Mouse (Mus musculus) adrenal gland (tissue): Measurements from ENCODE around the gene Pdzk1.

Source experiments
- intact Hi-C: fragments of 180-260 bp; cut with DNase I; formaldehyde crosslinking; loops from one replicate; pipeline ENCODE4 v1.15.1; 2025
- long read RNA-seq, 2 experiments: library from polyadenylated mRNA; unstranded; transcript quantifications; one replicate each; pipeline ENCODE4 v2.0.0; 2020; ENCODE audit warnings: borderline replicate concordance in 1 of 2; ENCODE audit not compliant: insufficient replicate concordance in 1 of 2

Pdzk1 gene
- long read RNA-seq, experiment 1, result 0 reads
- long read RNA-seq, experiment 2, result 0 reads

GRCm38 (mm10) chr3:96828984-96829383, at the start of gene Pdzk1, which contains the start of gene Cd160:
TSS of gene Pdzk1 (plus strand) at chr3:96829284.
TSS of gene Cd160 (minus strand) at chr3:96829351.
- intact Hi-C loops, result no loop called here

DNA sequence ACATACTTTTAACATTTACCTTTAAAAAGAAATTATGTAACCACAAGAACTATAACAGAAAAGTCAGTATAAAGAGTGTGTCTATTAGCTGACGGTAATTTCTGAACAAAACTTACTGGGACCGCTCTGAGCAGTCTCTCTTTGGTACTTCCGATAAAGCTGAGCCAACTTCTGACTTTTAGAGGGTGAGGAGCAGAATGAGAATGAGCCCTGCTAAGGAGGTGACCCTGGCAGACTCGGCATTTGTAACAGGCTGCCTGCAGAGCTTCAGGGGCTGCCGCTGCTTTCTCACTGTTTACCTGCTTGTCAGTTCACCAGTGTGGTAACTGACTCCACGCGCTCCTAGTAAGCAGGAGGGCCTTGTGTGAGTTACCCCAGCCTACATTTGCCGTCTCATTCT, 46.8 kb upstream of the Pdzk1 start:
- intact Hi-C loops, result no loop called here

DNA sequence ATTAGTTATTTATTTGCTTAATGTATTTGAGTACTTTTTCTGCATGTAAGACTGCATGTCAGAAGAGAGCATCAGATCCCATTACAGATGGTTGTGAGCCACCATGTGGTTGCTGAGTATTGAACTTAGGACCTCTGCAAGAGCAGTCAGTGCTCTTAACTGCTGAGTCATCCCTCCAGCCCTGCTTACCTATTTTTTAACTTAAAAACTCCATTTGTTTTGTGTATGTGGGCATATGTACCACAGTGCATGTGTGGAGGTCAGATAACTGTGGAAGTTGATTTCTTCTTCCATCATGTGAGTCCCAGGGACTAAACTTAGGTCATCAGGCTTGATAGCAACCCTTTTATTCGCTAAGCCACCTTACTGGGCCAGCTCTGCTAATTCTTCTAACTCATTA, 41.3 kb upstream of the Pdzk1 start:
- intact Hi-C loops, result no loop called here

- intact Hi-C loops, result no loop called here
Observed at GRCm38 (mm10) chr3:96788506-96788905, 40.6 kb upstream of the Pdzk1 start.

DNA sequence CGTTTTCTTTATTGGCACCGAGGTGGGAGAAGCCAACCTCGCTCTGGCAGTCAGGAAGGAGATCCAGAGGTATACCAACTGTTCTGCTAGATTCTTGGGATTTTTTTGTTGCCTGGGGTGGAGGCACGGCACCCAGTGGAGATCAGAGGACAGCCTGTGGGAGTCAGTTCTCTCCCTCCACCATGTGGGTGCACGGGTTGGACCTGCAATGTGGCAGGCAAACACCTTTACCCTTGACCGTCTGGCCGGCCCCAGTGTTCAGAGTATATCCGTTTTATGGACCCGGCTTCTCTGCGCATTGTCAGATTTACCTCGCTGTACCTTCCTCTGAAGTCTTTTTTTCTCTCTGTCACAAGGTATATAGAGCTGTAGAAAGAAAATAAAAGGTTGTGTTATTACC, 28.8 kb upstream of the Pdzk1 start:
- intact Hi-C loops, result no loop called here

DNA sequence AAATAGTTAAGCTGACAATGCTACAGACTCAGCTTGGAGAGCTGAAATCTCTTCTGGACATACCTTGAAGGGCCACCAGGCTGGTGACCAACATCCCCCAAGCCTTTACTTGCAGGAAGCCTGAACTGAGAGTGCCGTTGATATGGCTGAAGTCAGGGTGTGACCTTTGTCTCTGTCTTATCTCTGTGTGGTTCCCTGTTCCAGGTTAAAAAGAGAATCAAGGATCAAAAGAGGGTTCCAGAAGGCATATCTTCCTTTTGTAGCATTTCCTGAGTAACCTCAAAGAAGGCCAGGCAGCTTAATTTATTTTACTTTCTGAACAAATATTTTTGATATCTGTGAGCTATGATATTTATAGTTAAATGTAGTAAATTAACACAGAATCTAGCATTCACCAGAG, 26.9 kb upstream of the Pdzk1 start:
- intact Hi-C loops, result no loop called here

DNA sequence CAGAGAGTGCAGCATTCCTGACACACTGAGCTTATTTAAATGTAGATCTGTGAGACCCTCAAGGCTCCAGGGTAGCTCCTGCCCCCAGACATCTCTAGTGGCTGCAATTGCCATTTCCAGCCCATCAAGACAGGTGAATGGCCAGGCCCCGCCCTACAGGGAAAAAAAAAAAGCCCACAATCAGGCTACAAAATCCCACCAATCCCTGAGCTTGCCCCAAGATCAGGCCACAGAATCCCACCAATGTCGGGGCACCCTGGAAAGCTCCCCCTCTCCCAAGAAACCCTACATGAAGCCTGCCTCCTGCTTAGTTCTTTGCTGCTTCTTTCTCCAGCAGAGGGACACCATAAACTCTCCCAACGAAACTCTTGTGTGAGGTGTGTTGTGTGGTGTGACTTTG, 20.9 kb upstream of the Pdzk1 start:
- intact Hi-C loops, result no loop called here

GRCm38 (mm10) chr3:96808651-96809050, 20.4 kb upstream of the Pdzk1 start:
- intact Hi-C loops, result no loop called here

DNA sequence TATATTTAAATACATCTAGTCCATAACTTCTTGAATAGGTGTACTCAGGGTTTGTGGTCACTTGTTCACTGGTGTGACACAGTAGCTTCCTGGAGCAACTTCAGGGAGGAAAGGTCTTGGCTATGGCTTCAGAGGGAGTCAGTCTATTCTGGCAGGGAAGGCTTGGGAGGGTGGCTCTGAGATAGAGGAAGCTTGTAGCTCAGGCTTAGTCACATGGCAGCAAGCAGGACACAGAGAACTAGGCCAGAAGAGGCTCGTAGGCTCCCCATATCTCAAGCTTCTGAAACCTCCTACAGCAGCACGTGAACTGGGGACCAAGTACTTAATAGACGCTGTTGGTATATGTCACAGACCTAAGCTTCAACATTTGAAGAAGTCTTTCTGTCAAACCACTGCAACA, 17.9 kb upstream of the Pdzk1 start:
- intact Hi-C loops, result loop anchor here (5.0 kb wide), 1 partner anchor 76 kb away; no protein-coding TSS in a partner anchor

DNA sequence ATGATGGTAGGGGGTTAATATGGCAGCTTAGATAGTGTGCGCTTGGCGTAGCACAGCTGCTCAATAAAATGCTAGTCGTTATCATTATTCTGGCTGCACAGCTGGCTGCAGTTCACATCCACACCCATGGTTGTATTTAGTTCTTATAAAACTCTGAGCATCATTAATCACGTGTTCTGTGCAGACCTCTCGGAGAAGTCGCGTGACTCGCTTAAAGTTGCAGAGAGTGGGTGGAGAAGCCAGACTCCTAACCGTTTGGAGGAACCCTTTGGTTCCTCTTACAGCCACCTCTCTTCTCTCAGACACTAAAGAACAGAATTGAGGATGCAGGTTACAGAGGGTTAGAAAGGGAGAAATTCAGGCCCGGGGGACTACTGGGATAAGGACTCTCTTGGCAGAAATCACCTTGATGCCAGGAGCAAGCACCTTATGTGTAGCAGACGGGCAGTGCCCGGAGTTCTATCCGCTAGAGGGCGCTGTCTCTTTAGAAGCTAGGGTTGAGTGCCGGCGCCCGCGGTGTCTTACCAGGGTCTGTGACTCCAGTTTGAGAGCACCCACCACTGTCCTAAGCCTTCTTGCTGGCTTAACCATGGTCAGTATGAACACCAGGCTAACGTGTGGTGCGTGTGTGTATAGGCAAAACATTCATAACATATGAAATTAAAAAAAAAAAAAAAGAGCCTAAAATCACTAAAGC, 16.5 kb upstream of the Pdzk1 start:
- intact Hi-C loops, result loop anchor here (5.0 kb wide), 1 partner anchor 75 kb away; no protein-coding TSS in a partner anchor

DNA sequence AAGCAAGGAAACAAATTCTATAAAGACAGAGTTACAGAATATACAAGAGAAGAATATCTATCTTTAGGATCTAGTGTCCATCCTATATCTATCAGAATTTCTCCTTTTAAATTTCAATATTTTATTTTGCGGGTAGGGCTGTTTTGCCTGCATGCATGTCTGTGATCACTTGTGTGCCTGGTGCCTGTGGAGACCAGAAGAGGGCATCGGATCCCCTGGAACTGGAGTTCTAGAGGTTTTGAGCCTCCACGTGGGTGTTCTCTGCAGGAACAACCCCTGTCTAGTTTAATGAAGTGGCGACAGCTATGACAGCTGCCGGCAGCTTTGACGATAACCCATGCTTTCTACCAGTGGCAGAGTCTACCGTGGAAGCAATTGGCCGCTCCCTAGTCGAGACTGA, 16.0 kb upstream of the Pdzk1 start:
- intact Hi-C loops, result loop anchor here (5.0 kb wide), 1 partner anchor 74 kb away; no protein-coding TSS in a partner anchor

- intact Hi-C loops, result loop anchor here (5.0 kb wide), 1 partner anchor 74 kb away; no protein-coding TSS in a partner anchor
Observed at GRCm38 (mm10) chr3:96813591-96814244, 15.4 kb upstream of the Pdzk1 start.

- intact Hi-C loops, result loop anchor here (5.0 kb wide), 1 partner anchor 73 kb away; no protein-coding TSS in a partner anchor
Observed at GRCm38 (mm10) chr3:96814342-96814741, 14.7 kb upstream of the Pdzk1 start.

GRCm38 (mm10) chr3:96820116-96820915, 8.8 kb upstream of the Pdzk1 start:
- intact Hi-C loops, result no loop called here

GRCm38 (mm10) chr3:96821581-96821980, 7.5 kb upstream of the Pdzk1 start:
- intact Hi-C loops, result no loop called here

GRCm38 (mm10) chr3:96823701-96824100, 5.4 kb upstream of the Pdzk1 start:
- intact Hi-C loops, result no loop called here

- intact Hi-C loops, result no loop called here
Observed at GRCm38 (mm10) chr3:96824614-96825013, 4.5 kb upstream of the Pdzk1 start.

GRCm38 (mm10) chr3:96825261-96825660, 3.8 kb upstream of the Pdzk1 start:
- intact Hi-C loops, result no loop called here

DNA sequence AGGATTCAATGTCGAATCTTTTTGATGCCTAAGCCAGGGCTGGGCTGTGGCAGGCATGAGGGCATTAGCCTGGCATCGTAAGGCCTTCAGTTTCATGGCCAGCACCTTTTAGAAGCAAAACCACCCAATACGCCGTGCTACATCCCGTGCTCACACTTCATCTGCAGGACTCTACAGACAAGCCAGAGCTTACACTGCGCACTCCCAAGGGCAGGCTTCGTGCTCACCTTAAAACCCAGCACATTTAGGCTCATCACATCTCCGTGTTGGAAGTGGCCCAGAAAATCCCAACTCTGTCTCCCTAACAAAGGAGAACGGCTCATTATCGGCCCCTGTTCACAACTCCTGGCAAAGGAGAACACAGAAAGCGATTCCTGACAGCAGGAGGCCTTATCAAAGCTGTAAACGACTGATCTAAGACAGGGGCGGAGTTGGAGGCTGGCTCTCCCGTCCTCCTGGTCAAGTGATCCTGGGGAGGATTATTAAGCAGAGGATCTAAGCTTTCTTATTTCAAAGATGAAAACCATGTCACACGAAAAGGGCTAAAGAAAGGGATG, 698 bp upstream of the Pdzk1 start:
- intact Hi-C loops, result no loop called here

GRCm38 (mm10) chr3:96829856-96830255, 772 bp downstream of the Pdzk1 start:
- intact Hi-C loops, result no loop called here

DNA sequence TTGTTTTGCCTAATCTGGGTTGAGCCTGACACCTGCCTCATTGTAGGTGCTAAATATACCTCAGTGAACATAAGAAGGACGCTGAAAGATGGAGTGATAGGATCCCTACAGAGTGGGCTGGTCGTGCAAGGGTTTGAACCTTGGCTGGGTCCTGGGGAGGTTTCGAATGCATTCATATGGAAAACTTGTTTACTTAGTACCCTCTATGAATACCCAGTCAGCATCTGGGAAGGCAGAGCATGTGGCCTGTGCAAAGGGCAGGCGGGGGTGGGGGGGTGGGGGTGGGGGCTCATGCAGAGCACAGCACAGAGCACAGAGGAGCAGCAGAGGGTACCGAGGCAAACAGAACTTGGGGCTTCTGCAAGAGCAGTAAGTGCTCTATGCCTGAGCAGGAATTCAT, 3.8 kb downstream of the Pdzk1 start:
- intact Hi-C loops, result no loop called here
